ENCODE assay signal across 11 mouse cellular contexts in the genomic region with DNA sequence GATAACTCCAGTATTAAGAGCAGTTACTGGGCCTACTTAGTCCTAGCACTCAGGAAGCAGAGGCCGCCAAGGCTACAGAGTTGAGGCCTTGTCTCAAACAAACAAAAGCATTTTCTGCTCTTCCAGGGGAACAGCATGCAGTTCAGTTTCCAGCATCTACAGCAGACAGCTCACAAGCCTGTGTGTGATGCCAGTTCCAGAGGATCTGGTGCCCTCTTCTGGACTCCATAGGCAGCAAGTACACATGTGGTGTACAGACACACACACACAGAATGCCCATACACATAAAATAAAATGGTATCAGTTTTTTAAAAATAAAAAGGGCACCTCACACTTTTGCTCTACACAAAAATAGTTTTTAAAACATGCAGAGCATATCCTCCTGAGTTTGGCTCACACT. TPM values are rescaled to one million over a fixed set of nuclear protein-coding genes. Genes with fewer than 3 reads are reported as not detected.
DNase-seq lines count a peak whose midpoint lies in the region; ATAC-seq and TF ChIP-seq lines count a peak whose summit lies in the region.
"Had no signal": no experiment of that assay in that cellular context is flagged by ENCODE, and none has a peak within 500 bp of the region (broad histone marks: within the 10 kb centered on the region; RNA-seq: fewer than 3 reads in every experiment).

No protein-coding gene starts in this region.

- H3K4me1 ChIP-seq in liver, embryonic 14.5 days (replicated peaks; ENCODE audit: control insufficient read depth in 2 of 2, insufficient read depth in 2 of 2, low read length in 1 of 2): no peaks in the 10 kb centered on the region
- no peaks in the 10 kb centered on the region for H3K4me1 ChIP-seq in liver, embryonic 12.5 days
- H3K4me1 ChIP-seq in embryonic facial prominence, embryonic 10.5 days: no peaks in the 10 kb centered on the region
- H3K4me1 ChIP-seq: hindbrain, embryonic 10.5 days had no signal

- WGBS in liver, embryonic 14.5 days (ENCODE audit: insufficient replicate concordance): 75% methylated on average over 1 of the region's 1 CpGs
- 93% methylated on average over 1 of the region's 1 CpGs for WGBS in liver, embryonic 12.5 days (ENCODE audit: insufficient replicate concordance)
- 87% methylated on average over 1 of the region's 1 CpGs for WGBS in embryonic facial prominence, embryonic 10.5 days

- peaks cover 17% of the 10 kb centered on the region for H3K36me3 ChIP-seq in liver, embryonic 14.5 days (replicated peaks; ENCODE audit: control insufficient read depth, insufficient read depth, low read depth)
- H3K36me3 ChIP-seq in liver, embryonic 12.5 days: peaks cover 96% of the 10 kb centered on the region
- peaks cover 97% of the 10 kb centered on the region for H3K36me3 ChIP-seq in embryonic facial prominence, embryonic 10.5 days (replicated peaks)

- H3K4me3 ChIP-seq in liver, embryonic 14.5 days (ENCODE audit: insufficient read depth in 1 of 2, low read depth in 2 of 2, low read length in 2 of 2): no peak overlapping the region
- no peak overlapping the region for H3K4me3 ChIP-seq in liver, embryonic 12.5 days
- H3K4me3 ChIP-seq in embryonic facial prominence, embryonic 10.5 days: no peak overlapping the region
- H3K4me3 ChIP-seq: hindbrain, embryonic 10.5 days had no signal

- no peak overlapping the region for H3K4me2 ChIP-seq in liver, embryonic 14.5 days (ENCODE audit: low read depth)
- no peak overlapping the region for H3K4me2 ChIP-seq in liver, embryonic 12.5 days

- DNase-seq in embryo, embryonic 11 days: peak; percentile 9
- no peak for DNase-seq in embryo, embryonic 10.5 days (ENCODE audit: low spot score)
- no peak for DNase-seq in liver, embryonic 14.5 days (ENCODE audit: low read depth in 3 of 3, low spot score in 3 of 3)
- DNase-seq in A20 (ENCODE audit: low read depth, low spot score): peak; percentile 40
- peak; percentile 54 for DNase-seq in brain, embryonic 14.5 days (ENCODE audit: low read depth)
- DNase-seq in embryonic facial prominence, embryonic 10.5 days (ENCODE audit: low spot score): no peak
- DNase-seq in frontal cortex, postnatal 25 days (ENCODE audit: low spot score in 2 of 2): no peak
- DNase-seq: cerebellum, adult 9-11 months; thymus, postnatal 36 days had no signal

- H3K27me3 ChIP-seq in liver, embryonic 14.5 days (ENCODE audit: control insufficient read depth, insufficient read depth, low read length): no peaks in the 10 kb centered on the region
- H3K27me3 ChIP-seq in liver, embryonic 12.5 days (replicated peaks): no peaks in the 10 kb centered on the region
- H3K27me3 ChIP-seq in embryonic facial prominence, embryonic 10.5 days (replicated peaks; ENCODE audit: low read depth, poor library complexity, severe bottlenecking): no peaks in the 10 kb centered on the region

- H3K9ac ChIP-seq in liver, embryonic 14.5 days (replicated peaks): no peak overlapping the region
- no peak overlapping the region for H3K9ac ChIP-seq in liver, embryonic 12.5 days

- no peaks in the 10 kb centered on the region for H3K9me3 ChIP-seq in liver, embryonic 14.5 days (ENCODE audit: control insufficient read depth, low read length)
- H3K9me3 ChIP-seq in liver, embryonic 12.5 days (replicated peaks): no peaks in the 10 kb centered on the region
- H3K9me3 ChIP-seq in embryonic facial prominence, embryonic 10.5 days: no peaks in the 10 kb centered on the region
- H3K9me3 ChIP-seq: hindbrain, embryonic 10.5 days had no signal

- TF ChIP-seq CTCF in liver, embryonic 14.5 days (IDR thresholded peaks at IDR 0.05; ENCODE audit: low read depth): 0 out of 2 replicates have a peak, but pooled peaks have one; percentile 32
- peak; percentile 38; the same call in 1 of the 2 replicates for TF ChIP-seq CTCF in brain, embryonic 14.5 days (IDR thresholded peaks at IDR 0.05; ENCODE audit: borderline replicate concordance, extremely low read depth, insufficient read depth, insufficient read length)

- no peak for TF ChIP-seq POLR2A in brain, embryonic 14.5 days (IDR thresholded peaks at IDR 0.05; ENCODE audit: borderline replicate concordance, extremely low read depth, insufficient read depth, insufficient read length, poor library complexity, severe bottlenecking)

- no peak for ATAC-seq in liver, embryonic 14.5 days (ENCODE audit: insufficient read depth)
- no peak for ATAC-seq in liver, embryonic 12.5 days

- H3K27ac ChIP-seq in liver, embryonic 14.5 days: no peak overlapping the region
- H3K27ac ChIP-seq in liver, embryonic 12.5 days: no peak overlapping the region
- no peak overlapping the region for H3K27ac ChIP-seq in embryonic facial prominence, embryonic 10.5 days (replicated peaks)
- H3K27ac ChIP-seq: hindbrain, embryonic 10.5 days had no signal

- TF ChIP-seq EP300 in liver, embryonic 14.5 days (IDR thresholded peaks at IDR 0.05; ENCODE audit: low read depth): no peak

RNA-seq across cellular contexts. Expression of gene Mdn1, which starts 11.4 kb away (rescaled TPM):
- 6.2 and 9.8 TPM in 2 replicates for polyA plus RNA-seq in liver, embryonic 14.5 days (2012; rRNA removed)
- 4.5 and 5.4 TPM in 2 replicates for polyA plus RNA-seq in liver, embryonic 14.5 days (2014; fragmentation: Nextera tagmentation; extraction: Ambion mirVana)
- 10.9 and 11.4 TPM in 2 replicates for polyA plus RNA-seq in liver, embryonic 12.5 days (2016; fragmentation: Nextera tagmentation; extraction: Ambion mirVana)
- 35.2 and 43.6 TPM in 2 replicates for polyA plus RNA-seq in brain, embryonic 14.5 days (2012; rRNA removed)
- polyA plus RNA-seq in embryonic facial prominence, embryonic 10.5 days (2016; fragmentation: Nextera tagmentation; extraction: Ambion mirVana): 22.4 and 23.3 TPM in 2 replicates

RNA-seq across cellular contexts. Expression of gene Casp8ap2, which starts 53.0 kb away (rescaled TPM):
- polyA plus RNA-seq in liver, embryonic 14.5 days (2012; rRNA removed): 4.6 and 5.9 TPM in 2 replicates
- polyA plus RNA-seq in liver, embryonic 14.5 days (2014; fragmentation: Nextera tagmentation; extraction: Ambion mirVana): 25.2 and 25.5 TPM in 2 replicates
- polyA plus RNA-seq in liver, embryonic 12.5 days (2016; fragmentation: Nextera tagmentation; extraction: Ambion mirVana): 36.2 and 36.6 TPM in 2 replicates
- polyA plus RNA-seq in brain, embryonic 14.5 days (2012; rRNA removed): 10.9 and 12.1 TPM in 2 replicates
- polyA plus RNA-seq in embryonic facial prominence, embryonic 10.5 days (2016; fragmentation: Nextera tagmentation; extraction: Ambion mirVana): 76.8 TPM in 2 replicates

Comparison
In these comparisons a context has a peak if more than half of its experiments do, and no peak if none do; other contexts are left out.
1. DNase-seq: peak in embryo, embryonic 11 days (single experiment), A20 (single experiment) and brain, embryonic 14.5 days (single experiment); none in embryo, embryonic 10.5 days (single experiment), liver, embryonic 14.5 days (0 of 3), embryonic facial prominence, embryonic 10.5 days (single experiment) and frontal cortex, postnatal 25 days (0 of 2).